Mouse (Mus musculus) bone marrow, adult 2 months (tissue): ENCODE measurements around the gene Dlx5.

Experiments used
- CTCF ChIP-seq: fragments of 200-500 bp; IDR thresholded peaks from 2 replicates; pipeline ENCODE4 v1.5.1; 2011; ENCODE audit warnings: low read length, control low read depth; ENCODE audit not compliant: control insufficient read depth, insufficient read depth
- POLR2A ChIP-seq: fragments of 200-500 bp; IDR thresholded peaks from 2 replicates; pipeline ENCODE4 v1.6.1; 2011; ENCODE audit warnings: low read depth, mild to moderate bottlenecking, control low read depth, low read length, borderline replicate concordance; ENCODE audit not compliant: control insufficient read depth

- TF ChIP-seq CTCF, result no peak
- no peak for TF ChIP-seq POLR2A
Observed at GRCm38 (mm10) chr6:6859111-6859949, 22.6 kb downstream of the Dlx5 start.
